Mouse (Mus musculus) MEL (cell line): ENCODE results near the gene Ccpg1. TPM values are rescaled to one million over a fixed set of nuclear protein-coding genes. Genes with fewer than 3 reads are reported as not detected.

Experiments
- DNase-seq: peaks from one replicate; pipeline ENCODE4 v3.0.0; 2011; ENCODE audit warnings: low read depth, low spot score
- H3K27ac ChIP-seq: 2 replicates; pipeline ENCODE4 v1.5.1; 2012; ENCODE audit warnings: low read depth, mild to moderate bottlenecking, control low read depth, low read length, moderate library complexity; ENCODE audit not compliant: control insufficient read depth
- H3K27me3 ChIP-seq, 2 experiments: fragments of 150-350 bp in 1 of 2; sonication (generic) in 1 of 2; 2 replicates each; pipeline ENCODE4 v1.6.1; 2012; ENCODE audit warnings: low read length in 2 of 2, mild to moderate bottlenecking in 2 of 2, improper control_type of control experiment in 1 of 2, moderate library complexity in 1 of 2; ENCODE audit not compliant: insufficient read depth in 2 of 2, control insufficient read depth in 1 of 2
- H3K36me3 ChIP-seq, 2 experiments: 2 replicates each; pipeline ENCODE4 v1.6.1; 2012 to 2014; ENCODE audit warnings: low read length in 2 of 2, improper control_type of control experiment in 1 of 2, inconsistent platforms in 1 of 2, mild to moderate bottlenecking in 1 of 2; ENCODE audit not compliant: insufficient read depth in 2 of 2, control insufficient read depth in 1 of 2
- H3K4me1 ChIP-seq, 2 experiments: fragments of 150-350 bp in 1 of 2; sonication (generic) in 1 of 2; 2 replicates each; pipeline ENCODE4 v1.6.1; 2012; ENCODE audit warnings: low read length in 2 of 2, improper control_type of control experiment in 1 of 2, mild to moderate bottlenecking in 1 of 2; ENCODE audit not compliant: insufficient read depth in 2 of 2, control insufficient read depth in 1 of 2
- H3K4me3 ChIP-seq, 2 experiments: fragments of 150-350 bp in 1 of 2; sonication (generic) in 1 of 2; 2 replicates each; pipeline ENCODE4 v1.5.1; 2012; ENCODE audit warnings: low read depth in 2 of 2, low read length in 2 of 2, mild to moderate bottlenecking in 2 of 2, moderate library complexity in 2 of 2, control low read depth in 1 of 2, improper control_type of control experiment in 1 of 2; ENCODE audit not compliant: control insufficient read depth in 1 of 2, insufficient read depth in 1 of 2
- H3K79me2 ChIP-seq: 2 replicates; pipeline ENCODE4 v1.6.1; 2012; ENCODE audit warnings: mild to moderate bottlenecking, low read length, moderate library complexity; ENCODE audit not compliant: control insufficient read depth, poor library complexity, insufficient read depth
- H3K9ac ChIP-seq: 2 replicates; pipeline ENCODE4 v1.6.1; 2012; ENCODE audit warnings: low read depth, mild to moderate bottlenecking, control low read depth, low read length, moderate library complexity; ENCODE audit not compliant: control insufficient read depth, poor library complexity, severe bottlenecking
- H3K9me3 ChIP-seq: fragments of 150-350 bp; sonication (generic); replicated peaks from 2 replicates; pipeline ENCODE4 v1.6.1; 2012; ENCODE audit warnings: mild to moderate bottlenecking, low read length, improper control_type of control experiment, moderate library complexity; ENCODE audit not compliant: insufficient read depth
- BHLHE40 ChIP-seq: IDR thresholded peaks from 2 replicates; pipeline ENCODE4 v1.6.1; 2012; ENCODE audit warnings: low read depth, mild to moderate bottlenecking, inconsistent platforms, low read length, improper control_type of control experiment, borderline replicate concordance
- CHD1 ChIP-seq: IDR thresholded peaks from 2 replicates; pipeline ENCODE4 v1.6.1; 2012; ENCODE audit warnings: low read depth, mild to moderate bottlenecking, inconsistent platforms, low read length, improper control_type of control experiment
- GABPA ChIP-seq: IDR thresholded peaks from 2 replicates; pipeline ENCODE4 v1.6.1; 2012; ENCODE audit warnings: low read depth, mild to moderate bottlenecking, inconsistent platforms, low read length, improper control_type of control experiment, moderate library complexity
- HCFC1 ChIP-seq: IDR thresholded peaks from 2 replicates; pipeline ENCODE4 v1.6.1; 2012; ENCODE audit warnings: low read depth, mild to moderate bottlenecking, inconsistent platforms, low read length, improper control_type of control experiment, moderate library complexity
- MAFK ChIP-seq: IDR thresholded peaks from 2 replicates; pipeline ENCODE4 v1.6.1; 2011; ENCODE audit warnings: low read depth, mild to moderate bottlenecking, low read length, improper control_type of control experiment, borderline replicate concordance
- MYB ChIP-seq: IDR thresholded peaks from 2 replicates; pipeline ENCODE4 v1.6.1; 2011; ENCODE audit warnings: mild to moderate bottlenecking, low read depth, low read length, improper control_type of control experiment
- MYC ChIP-seq: IDR thresholded peaks from 2 replicates; pipeline ENCODE4 v1.6.1; 2011; ENCODE audit warnings: low read depth, mild to moderate bottlenecking, low read length, improper control_type of control experiment, moderate library complexity
- NRF1 ChIP-seq: IDR thresholded peaks from 2 replicates; pipeline ENCODE4 v1.6.1; 2014; ENCODE audit warnings: low read depth, mild to moderate bottlenecking, inconsistent platforms, low read length, improper control_type of control experiment, moderate library complexity; ENCODE audit not compliant: poor library complexity, insufficient read depth, severe bottlenecking
- POLR2AphosphoS2 ChIP-seq: IDR thresholded peaks from 2 replicates; pipeline ENCODE4 v1.6.1; 2011; ENCODE audit warnings: low read length, improper control_type of control experiment
- POLR2AphosphoS5 ChIP-seq: IDR thresholded peaks from 2 replicates; pipeline ENCODE4 v1.6.1; 2012; ENCODE audit warnings: low read depth, borderline replicate concordance, mild to moderate bottlenecking, inconsistent platforms, low read length, moderate library complexity, mixed read lengths
- RAD21 ChIP-seq: IDR thresholded peaks from 2 replicates; pipeline ENCODE4 v1.6.1; 2011; ENCODE audit warnings: mild to moderate bottlenecking, low read depth, low read length, improper control_type of control experiment
- SIN3A ChIP-seq: IDR thresholded peaks from 2 replicates; pipeline ENCODE4 v1.6.1; 2012; ENCODE audit warnings: low read length, improper control_type of control experiment, inconsistent platforms
- SMC3 ChIP-seq: IDR thresholded peaks from 2 replicates; pipeline ENCODE4 v1.6.1; 2011; ENCODE audit warnings: low read depth, low read length, improper control_type of control experiment
- TAL1 ChIP-seq: IDR thresholded peaks from 2 replicates; pipeline ENCODE4 v1.6.1; 2012; ENCODE audit warnings: mild to moderate bottlenecking, inconsistent platforms, low read length, moderate library complexity, mixed read lengths
- TCF12 ChIP-seq: IDR thresholded peaks from 2 replicates; pipeline ENCODE4 v1.6.1; 2014; ENCODE audit warnings: low read depth, mild to moderate bottlenecking, inconsistent platforms, low read length, improper control_type of control experiment, moderate library complexity
- ZKSCAN1 ChIP-seq: IDR thresholded peaks from 2 replicates; pipeline ENCODE4 v1.6.1; 2012; ENCODE audit warnings: low read depth, mild to moderate bottlenecking, inconsistent platforms, low read length, improper control_type of control experiment, moderate library complexity
- ZNF384 ChIP-seq: IDR thresholded peaks from 2 replicates; pipeline ENCODE4 v1.6.1; 2012; ENCODE audit warnings: low read depth, mild to moderate bottlenecking, inconsistent platforms, low read length, improper control_type of control experiment
- polyA plus RNA-seq, 2 experiments: library from polyadenylated mRNA; stranded (reverse) in 1 of 2; unstranded in 1 of 2; fragments of >175 nt in 1 of 2; fragments of >200 nt in 1 of 2; gene quantifications; 2 replicates each; pipeline versions ENCODE4 v1.2.1 to v1.2.4; 2012; ENCODE audit warnings: low replicate concordance in 2 of 2, low read depth in 1 of 2; ENCODE audit not compliant: insufficient read length in 2 of 2, insufficient read depth in 1 of 2, missing spikeins in 1 of 2
- total RNA-seq: library from RNA; depleted of rRNA; stranded (reverse); fragments of 300-350 nt; gene quantifications from 2 replicates; pipeline ENCODE4 v1.2.3, GENCODE M21; 2012

Gene Ccpg1
- total and polyA plus RNA-seq, 3 experiments = 2.1 to 12.5 TPM; not detected in 1

- no peak overlapping the region for H3K27ac ChIP-seq
- H3K27me3 ChIP-seq = no peaks in the 10 kb centered on the region
- H3K79me2 ChIP-seq = no peaks in the 10 kb centered on the region
- H3K4me1 ChIP-seq = no peaks in the 10 kb centered on the region
- no peaks in the 10 kb centered on the region for H3K9me3 ChIP-seq
- H3K9ac ChIP-seq = no peak overlapping the region
- DNase-seq = no peak
- no peak overlapping the region for H3K4me3 ChIP-seq
- TF ChIP-seq MYC = no peak
- no peak for TF ChIP-seq POLR2AphosphoS2
- TF ChIP-seq BHLHE40 = no peak
- no peak for TF ChIP-seq TCF12
- TF ChIP-seq CHD1 = no peak
- TF ChIP-seq HCFC1 = no peak
- no peak for TF ChIP-seq GABPA
- no peak for TF ChIP-seq NRF1
- no peak for TF ChIP-seq RAD21
- no peak for TF ChIP-seq MYB
- TF ChIP-seq ZKSCAN1 = no peak
- TF ChIP-seq TAL1 = no peak
- TF ChIP-seq SMC3 = no peak
- TF ChIP-seq ZNF384 = no peak
- no peak for TF ChIP-seq SIN3A
- no peak for TF ChIP-seq MAFK
- no peak for TF ChIP-seq POLR2AphosphoS5
- H3K36me3 ChIP-seq = no peaks in the 10 kb centered on the region; a peak in 1 of 4 replicates
Measured at GRCm38 (mm10) chr9:73019841-73020240, 34.6 kb downstream of the Ccpg1 start.

GRCm38 (mm10) chr9:73020566-73021097 is 35.4 kb downstream of the Ccpg1 start:
- Histone ChIP-seq H3K79me2 (no peaks in the 10 kb centered on the region), H3K36me3 (no peaks in the 10 kb centered on the region; a peak in 1 of 4 replicates), H3K4me1 (no peaks in the 10 kb centered on the region), H3K27me3 (no peaks in the 10 kb centered on the region), H3K9me3 (no peaks in the 10 kb centered on the region), H3K9ac (no peak overlapping the region), H3K4me3 (no peak overlapping the region), H3K27ac (no peak overlapping the region)
- no peak for DNase-seq
- TF ChIP-seq HCFC1 = no peak
